ENCODE assay signal across 20 mouse cellular contexts in genomic region chr15:101770226-101770625, GRCm38 (mm10). TPM values are rescaled to one million over a fixed set of nuclear protein-coding genes. Genes with fewer than 3 reads are reported as not detected.
"Had no signal": no experiment of that assay in that cellular context is flagged by ENCODE, and none has a peak within 500 bp of the region (broad histone marks: within the 10 kb centered on the region; RNA-seq: fewer than 3 reads in every experiment).

No protein-coding gene starts in this region.

- H3K4me2 ChIP-seq: liver, embryonic 13.5 days; lung, embryonic 15.5 days; midbrain, embryonic 12.5 days; neural tube, embryonic 13.5 days had no signal

- H3K27ac ChIP-seq: liver, embryonic 13.5 days; lung, embryonic 15.5 days; midbrain, embryonic 12.5 days; neural tube, embryonic 13.5 days had no signal

- H3K4me3 ChIP-seq: liver, embryonic 13.5 days; lung, embryonic 15.5 days; midbrain, embryonic 12.5 days; neural tube, embryonic 13.5 days had no signal

- H3K4me1 ChIP-seq: liver, embryonic 13.5 days; lung, embryonic 15.5 days; midbrain, embryonic 12.5 days; neural tube, embryonic 13.5 days had no signal

- ATAC-seq: intestine, postnatal 0 days; liver, postnatal 0 days; midbrain, embryonic 16.5 days had no signal

- H3K9ac ChIP-seq: liver, embryonic 13.5 days; liver, postnatal 0 days; lung, embryonic 15.5 days; midbrain, embryonic 12.5 days; neural tube, embryonic 13.5 days had no signal

- H3K9me3 ChIP-seq: liver, embryonic 13.5 days; lung, embryonic 15.5 days; midbrain, embryonic 12.5 days; neural tube, embryonic 13.5 days had no signal

- DNase-seq: kidney, adult 8-10 months; kidney, postnatal 36 days; liver; liver, embryonic 13.5 days; liver, postnatal 0 days; retina, postnatal 1 day; right cerebral cortex, postnatal 4 days; spleen, adult 18-20 months; thymus, postnatal 4 days had no signal

- H3K27me3 ChIP-seq: liver, embryonic 13.5 days; lung, embryonic 15.5 days; midbrain, embryonic 12.5 days; neural tube, embryonic 13.5 days had no signal

- H3K36me3 ChIP-seq: liver, embryonic 13.5 days; lung, embryonic 15.5 days; midbrain, embryonic 12.5 days; neural tube, embryonic 13.5 days had no signal

RNA-seq across cellular contexts. Expression of gene Krt72, which starts 16.0 kb away (rescaled TPM):
- total RNA-seq: layer of hippocampus, adult 18-20 months; layer of hippocampus, postnatal 10 days; left cerebral cortex, postnatal 36 days; megakaryocyte-erythroid progenitor cell, adult 5-6 weeks had no signal
- polyA plus RNA-seq: intestine, postnatal 0 days; kidney, embryonic 16.5 days; liver, embryonic 13.5 days; liver, postnatal 0 days; lung, embryonic 15.5 days; midbrain, embryonic 12.5 days; midbrain, embryonic 16.5 days; neural tube, embryonic 13.5 days; stomach, embryonic 14.5 days had no signal

RNA-seq across cellular contexts. Expression of gene Krt71, which starts 27.3 kb away (rescaled TPM):
- total RNA-seq: layer of hippocampus, adult 18-20 months; layer of hippocampus, postnatal 10 days; left cerebral cortex, postnatal 36 days; megakaryocyte-erythroid progenitor cell, adult 5-6 weeks had no signal
- polyA plus RNA-seq: intestine, postnatal 0 days; kidney, embryonic 16.5 days; liver, embryonic 13.5 days; liver, postnatal 0 days; lung, embryonic 15.5 days; midbrain, embryonic 12.5 days; neural tube, embryonic 13.5 days; stomach, embryonic 14.5 days had no signal

RNA-seq across cellular contexts. Expression of gene Krt73, which starts 31.9 kb away (rescaled TPM):
- total RNA-seq: megakaryocyte-erythroid progenitor cell, adult 5-6 weeks had no signal
- polyA plus RNA-seq: intestine, postnatal 0 days; kidney, embryonic 16.5 days; liver, embryonic 13.5 days; liver, postnatal 0 days; lung, embryonic 15.5 days; stomach, embryonic 14.5 days had no signal

RNA-seq across cellular contexts. Expression of gene Krt2, which starts 47.7 kb away (rescaled TPM):
- total RNA-seq: megakaryocyte-erythroid progenitor cell, adult 5-6 weeks had no signal
- polyA plus RNA-seq: intestine, postnatal 0 days; kidney, embryonic 16.5 days; liver, embryonic 13.5 days; liver, postnatal 0 days; lung, embryonic 15.5 days; midbrain, embryonic 12.5 days; midbrain, embryonic 16.5 days; neural tube, embryonic 13.5 days; stomach, embryonic 14.5 days had no signal

RNA-seq across cellular contexts. Expression of gene Krt5, which starts 57.5 kb away (rescaled TPM):
- total RNA-seq: layer of hippocampus, postnatal 10 days; left cerebral cortex, postnatal 36 days; megakaryocyte-erythroid progenitor cell, adult 5-6 weeks had no signal
- polyA plus RNA-seq: liver, postnatal 0 days had no signal
